Mouse (Mus musculus) midbrain, postnatal 0 days (tissue): ENCODE measurements around the gene Gm4763. TPM values are rescaled to one million over a fixed set of nuclear protein-coding genes. Genes with fewer than 3 reads are reported as not detected.
"Not testable (repeated sequence)": the region's sequence is repeated elsewhere in the genome, so short reads cannot be mapped to it uniquely, and the experiment has no call there.

ENCODE experiments used
- ATAC-seq: fragments of 200-750 bp; cut with Nextera tagmentation; 2 replicates; pipeline ENCODE4 v1.8.0; 2017; ENCODE audit warnings: moderate number of reproducible peaks, mild to moderate bottlenecking, moderate TSS enrichment, moderate library complexity; ENCODE audit not compliant: low FRiP score
- DNase-seq: peaks from one replicate; pipeline ENCODE4 v3.0.0-alpha.2; 2015; ENCODE audit warnings: low spot score
- H3K27ac ChIP-seq: fragments of 300-500 bp; sonication (generic); 2 replicates; pipeline ENCODE4 v1.5.1; 2014; ENCODE audit warnings: low read depth, mild to moderate bottlenecking, low read length, mixed read lengths
- H3K27me3 ChIP-seq: fragments of 300-500 bp; sonication (generic); 2 replicates; pipeline ENCODE4 v1.6.1; 2014; ENCODE audit warnings: low read length, control low read depth, mixed read lengths; ENCODE audit not compliant: insufficient read depth
- H3K36me3 ChIP-seq: fragments of 300-500 bp; sonication (generic); 2 replicates; pipeline ENCODE4 v1.6.1; 2014; ENCODE audit warnings: low read length, control low read depth, mixed read lengths; ENCODE audit not compliant: insufficient read depth
- H3K4me1 ChIP-seq: fragments of 300-500 bp; sonication (generic); 2 replicates; pipeline ENCODE4 v1.6.1; 2014; ENCODE audit warnings: mild to moderate bottlenecking, control low read depth, antibody characterized with exemption, low read length, mixed read lengths; ENCODE audit not compliant: insufficient read depth
- H3K4me2 ChIP-seq: fragments of 300-500 bp; sonication (generic); 2 replicates; pipeline ENCODE4 v1.6.1; 2014; ENCODE audit warnings: low read depth, mild to moderate bottlenecking, low read length, mixed read lengths; ENCODE audit not compliant: poor library complexity, severe bottlenecking
- H3K4me3 ChIP-seq: fragments of 300-500 bp; sonication (generic); 2 replicates; pipeline ENCODE4 v1.5.1; 2014; ENCODE audit warnings: low read depth, mild to moderate bottlenecking, low read length, moderate library complexity
- H3K9ac ChIP-seq: fragments of 300-500 bp; sonication (generic); replicated peaks from 2 replicates; pipeline ENCODE4 v1.6.1; 2014; ENCODE audit warnings: mild to moderate bottlenecking, low read length, moderate library complexity, mixed read lengths; ENCODE audit not compliant: poor library complexity, severe bottlenecking
- H3K9me3 ChIP-seq: fragments of 300-500 bp; sonication (generic); 2 replicates; pipeline ENCODE4 v1.6.1; 2016; ENCODE audit warnings: low read length, control low read depth
- CTCF ChIP-seq: IDR thresholded peaks from 2 replicates; pipeline ENCODE4 v1.5.1; 2016; ENCODE audit warnings: antibody characterized with exemption, mild to moderate bottlenecking
- WGBS: fragments of 180-500 bp; shearing (Covaris S2); extraction: QIAGEN DNeasy Blood & Tissue Kit; methylation state at CpG from one replicate; pipeline ENCODE4 v1.1.7; 2014; 5-methylcytosine and 5-hydroxymethylcytosine counted together
- polyA plus RNA-seq: library from polyadenylated mRNA; unstranded; fragments of >200 nt; fragmentation: Nextera tagmentation; extraction: Ambion mirVana; gene quantifications from 2 replicates; pipeline ENCODE4 v1.2.1, GENCODE M21; 2015
- total RNA-seq: library from RNA; depleted of rRNA; stranded (reverse); fragments of >200 nt; gene quantifications from 2 replicates; pipeline ENCODE4 v1.2.3, GENCODE M21; 2014; rRNA removed

The Gm4763 gene
- total RNA-seq (not detected in 2 replicates), polyA plus RNA-seq (not detected in 2 replicates)

DNA sequence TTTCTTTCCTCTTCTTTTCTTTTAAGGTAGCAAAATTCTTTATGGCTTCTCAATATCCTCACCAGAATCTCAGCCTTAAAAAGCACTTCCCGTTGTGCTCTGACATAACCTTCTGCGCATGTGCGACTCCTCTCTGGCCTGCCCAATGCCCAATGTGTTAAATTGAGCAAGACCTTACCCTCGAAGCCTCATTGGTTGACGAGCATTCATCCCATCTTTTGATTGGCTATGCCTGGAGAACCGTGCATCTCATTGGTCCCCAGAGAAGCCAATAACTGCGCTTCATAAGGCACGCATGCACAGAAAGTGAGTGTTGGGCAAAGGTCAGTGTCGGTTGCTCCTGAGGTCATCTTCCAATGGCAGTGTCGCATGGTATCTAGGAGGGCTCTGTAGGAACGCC, at the start of gene Gm4763:
Gm4763 (minus strand) TSS at position 101 of the 400 bp plus-strand sequence.
- 93% methylated on average over 11 of the region's 11 CpGs for WGBS

DNA sequence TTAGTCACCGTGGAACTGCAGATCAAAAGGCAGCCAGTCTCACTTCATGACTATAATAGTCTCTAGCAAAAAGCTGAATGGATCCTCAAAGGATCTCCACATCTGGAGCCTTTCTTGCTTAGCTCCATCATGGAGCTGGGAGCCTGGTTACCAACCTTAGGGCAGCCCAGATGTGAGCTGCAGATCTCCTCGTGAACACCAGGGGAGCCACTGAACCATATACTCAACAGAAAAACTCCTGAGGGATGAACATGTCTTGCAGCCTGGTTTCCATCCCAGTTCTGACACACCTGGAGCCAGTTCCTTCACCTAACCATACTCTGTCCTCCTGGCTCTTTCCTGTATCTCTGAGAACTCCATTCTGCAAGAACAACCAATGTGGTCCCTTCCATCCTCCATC, 49.4 kb upstream of the Gm4763 start:
- 67% methylated on average over 2 of the region's 2 CpGs for WGBS
- H3K27ac ChIP-seq = no peak overlapping the region

More for the DNA sequence above, at the start of gene Gm4763:
- not testable (repeated sequence) for H3K27ac ChIP-seq, DNase-seq, H3K36me3 ChIP-seq, H3K9ac ChIP-seq, H3K9me3 ChIP-seq, H3K4me3 ChIP-seq, H3K4me2 ChIP-seq, ATAC-seq, H3K4me1 ChIP-seq, H3K27me3 ChIP-seq

DNA sequence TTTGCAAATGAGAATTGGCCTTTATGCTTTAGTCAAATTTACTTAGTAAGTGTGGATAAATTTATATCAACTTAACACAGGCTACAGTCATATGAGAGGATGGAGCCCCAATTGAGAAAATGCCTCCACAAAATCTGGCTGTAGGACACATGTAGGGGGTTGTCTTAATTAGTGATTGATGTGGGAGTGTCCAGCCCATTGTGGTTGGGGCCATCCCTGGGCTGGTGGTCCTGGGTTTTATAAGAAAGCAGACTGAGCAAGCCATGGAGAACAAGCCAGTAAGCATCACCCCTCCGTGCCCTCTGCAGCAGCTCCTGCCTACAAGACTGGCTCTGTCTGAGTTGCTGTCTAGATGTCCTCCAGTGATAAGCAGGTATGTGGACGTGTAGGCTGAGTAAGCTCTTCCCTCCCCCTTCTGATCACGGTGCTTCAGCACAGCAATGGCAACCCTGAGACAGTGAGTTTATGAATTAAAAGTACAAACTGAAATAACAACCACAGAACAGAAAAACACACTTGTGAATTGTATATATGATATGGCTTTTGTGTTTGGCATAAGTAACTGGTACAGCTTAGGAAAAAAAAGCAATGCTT, 47.3 kb upstream of the Gm4763 start:
- Histone ChIP-seq H3K27me3 (no peaks in the 10 kb centered on the region), H3K27ac (no peak overlapping the region), H3K36me3 (no peaks in the 10 kb centered on the region), H3K9me3 (no peaks in the 10 kb centered on the region), H3K9ac (no peak overlapping the region), H3K4me3 (no peak overlapping the region), H3K4me2 (no peak overlapping the region), H3K4me1 (no peaks in the 10 kb centered on the region)
- no peak for ATAC-seq
- TF ChIP-seq CTCF = no peak
- DNase-seq = no peak
- 58% methylated on average over 3 of the region's 3 CpGs for WGBS

More for the DNA sequence above, 49.4 kb upstream of the Gm4763 start:
- Histone ChIP-seq H3K9me3 (no peaks in the 10 kb centered on the region), H3K27me3 (no peaks in the 10 kb centered on the region), H3K4me3 (no peak overlapping the region), H3K4me1 (no peaks in the 10 kb centered on the region), H3K4me2 (no peak overlapping the region), H3K36me3 (no peaks in the 10 kb centered on the region), H3K9ac (no peak overlapping the region)
- no peak for ATAC-seq
- DNase-seq = no peak
- TF ChIP-seq CTCF = no peak

DNA sequence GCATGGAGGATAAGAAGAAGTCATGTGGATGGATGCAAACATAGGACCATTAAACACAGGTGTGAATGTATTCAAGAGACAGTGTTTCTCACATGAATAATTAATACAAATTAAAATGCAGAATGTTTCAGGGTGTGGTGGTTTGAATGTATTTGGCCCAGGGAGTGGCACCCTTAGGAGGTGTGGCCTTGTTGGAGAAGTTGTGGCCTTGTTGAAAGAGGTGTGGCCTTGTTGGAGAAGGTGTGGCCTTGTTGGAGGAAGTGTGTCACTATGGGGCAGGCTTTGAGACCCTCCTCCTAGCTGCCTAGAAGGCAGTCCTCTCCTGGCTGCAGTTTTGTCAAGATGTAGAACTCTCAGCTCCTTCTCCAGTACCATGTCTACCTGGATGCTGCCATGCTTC, 44.7 kb upstream of the Gm4763 start:
- no peak for TF ChIP-seq CTCF
- no peak for ATAC-seq
- H3K27ac ChIP-seq = no peak overlapping the region
- no peak overlapping the region for H3K4me3 ChIP-seq
- no peaks in the 10 kb centered on the region for H3K4me1 ChIP-seq
- H3K9me3 ChIP-seq = no peaks in the 10 kb centered on the region
- H3K27me3 ChIP-seq = no peaks in the 10 kb centered on the region
- H3K4me2 ChIP-seq = no peak overlapping the region
- H3K9ac ChIP-seq = no peak overlapping the region
- H3K36me3 ChIP-seq = no peaks in the 10 kb centered on the region
- DNase-seq = no peak

DNA sequence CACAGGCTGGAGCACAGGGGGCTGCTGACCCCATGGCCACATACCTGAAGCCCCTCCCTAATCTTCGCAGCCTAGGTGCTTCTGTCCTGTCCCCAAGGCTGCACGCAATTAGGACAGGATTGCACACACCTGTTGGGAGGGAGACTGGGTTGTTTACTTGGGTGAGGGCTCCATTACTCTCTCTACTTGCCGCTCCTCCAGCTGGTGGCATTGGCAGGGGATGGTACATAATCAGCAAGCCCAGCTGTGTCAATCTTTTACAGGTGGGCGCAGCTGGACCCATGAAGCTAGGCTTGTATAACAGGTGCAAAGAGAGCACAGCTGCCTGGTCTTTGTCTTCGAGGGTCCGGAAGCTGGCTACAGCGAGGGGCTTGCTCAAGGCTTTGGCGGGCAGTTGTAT, 35.9 kb upstream of the Gm4763 start:
- no peaks in the 10 kb centered on the region for H3K36me3 ChIP-seq
- H3K9ac ChIP-seq = no peak overlapping the region
- H3K27me3 ChIP-seq = no peaks in the 10 kb centered on the region
- H3K4me1 ChIP-seq = no peaks in the 10 kb centered on the region
- 90% methylated on average over 8 of the region's 8 CpGs for WGBS
- H3K9me3 ChIP-seq = no peaks in the 10 kb centered on the region
- TF ChIP-seq CTCF = no peak
- DNase-seq (no peak), ATAC-seq (no peak)
- H3K27ac ChIP-seq = no peak overlapping the region
- H3K4me2 ChIP-seq = no peak overlapping the region
- H3K4me3 ChIP-seq = no peak overlapping the region

DNA sequence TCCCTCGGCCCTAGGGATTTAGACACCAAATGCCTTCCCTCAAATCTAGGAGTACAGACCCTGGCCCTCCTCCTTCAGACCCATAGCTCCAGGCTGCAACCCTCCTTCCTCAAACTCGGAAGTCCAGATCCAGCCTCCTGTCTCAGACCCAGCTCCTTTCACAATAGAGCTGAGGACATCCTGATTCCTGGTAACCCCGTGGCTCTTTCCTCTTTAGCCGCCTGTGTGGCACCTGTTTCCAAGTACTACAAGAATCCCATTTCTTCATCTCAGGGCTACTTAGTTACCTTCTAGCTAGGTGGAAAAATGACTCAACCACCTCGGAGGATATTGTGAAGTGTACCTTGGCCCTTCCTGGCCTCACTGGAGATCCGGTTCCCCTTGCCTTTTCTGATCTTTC, 34.5 kb upstream of the Gm4763 start:
- no peak for DNase-seq
- no peak overlapping the region for H3K4me2 ChIP-seq
- H3K4me3 ChIP-seq = no peak overlapping the region
- no peak for TF ChIP-seq CTCF
- H3K9ac ChIP-seq = no peak overlapping the region
- 76% methylated on average over 6 of the region's 6 CpGs for WGBS
- H3K36me3 ChIP-seq = no peaks in the 10 kb centered on the region
- no peak overlapping the region for H3K27ac ChIP-seq
- ATAC-seq = no peak
- no peaks in the 10 kb centered on the region for H3K9me3 ChIP-seq
- H3K27me3 ChIP-seq = no peaks in the 10 kb centered on the region
- H3K4me1 ChIP-seq = no peaks in the 10 kb centered on the region
